Mouse (Mus musculus) embryonic facial prominence, embryonic 10.5 days (tissue): ENCODE results near the gene Tbc1d32. TPM values are rescaled to one million over a fixed set of nuclear protein-coding genes. Genes with fewer than 3 reads are reported as not detected.

ENCODE experiments used
- DNase-seq: peaks from one replicate; pipeline ENCODE4 v3.0.0-alpha.2; 2017; ENCODE audit warnings: low spot score
- H3K27ac ChIP-seq: fragments of 300-500 bp; sonication (generic); replicated peaks from 2 replicates; pipeline ENCODE4 v1.5.1; 2016; ENCODE audit warnings: mild to moderate bottlenecking
- H3K27me3 ChIP-seq: fragments of 300-500 bp; sonication (generic); replicated peaks from 2 replicates; pipeline ENCODE4 v1.6.1; 2016; ENCODE audit warnings: low read depth, mild to moderate bottlenecking; ENCODE audit not compliant: poor library complexity, severe bottlenecking
- H3K36me3 ChIP-seq: fragments of 300-500 bp; sonication (generic); replicated peaks from 2 replicates; pipeline ENCODE4 v1.6.1; 2016; ENCODE audit warnings: mild to moderate bottlenecking, moderate library complexity
- H3K4me1 ChIP-seq: fragments of 300-500 bp; sonication (generic); 2 replicates; pipeline ENCODE4 v1.6.1; 2016
- H3K4me3 ChIP-seq: fragments of 300-500 bp; sonication (generic); 2 replicates; pipeline ENCODE4 v1.5.1; 2016; ENCODE audit warnings: mild to moderate bottlenecking, moderate library complexity
- H3K9me3 ChIP-seq: fragments of 300-500 bp; sonication (generic); 2 replicates; pipeline ENCODE4 v1.6.1; 2016; ENCODE audit warnings: mild to moderate bottlenecking
- WGBS: fragments of 180-500 bp; shearing (Covaris S2); methylation state at CpG from one replicate; pipeline ENCODE4 v1.1.7; 2016; 5-methylcytosine and 5-hydroxymethylcytosine counted together
- polyA plus RNA-seq: library from polyadenylated mRNA; unstranded; fragments of >200 nt; fragmentation: Nextera tagmentation; extraction: Ambion mirVana; gene quantifications from 2 replicates; pipeline ENCODE4 v1.2.1, GENCODE M21; 2016

Gene Tbc1d32
- polyA plus RNA-seq, 1 experiment from 2014 or later = 4.2 TPM

GRCm38 (mm10) chr10:56099641-56100310 is 128.7 kb downstream of the Tbc1d32 start:
- H3K9me3 ChIP-seq = no peaks in the 10 kb centered on the region
- no peaks in the 10 kb centered on the region for H3K4me1 ChIP-seq
- no peaks in the 10 kb centered on the region for H3K27me3 ChIP-seq
- WGBS = 87% methylated on average over 3 of the region's 3 CpGs
- no peaks in the 10 kb centered on the region for H3K36me3 ChIP-seq
- H3K27ac ChIP-seq = no peak overlapping the region
- H3K4me3 ChIP-seq = no peak overlapping the region
- no peak for DNase-seq

- Histone ChIP-seq H3K4me3 (no peak overlapping the region), H3K27me3 (no peaks in the 10 kb centered on the region), H3K9me3 (no peaks in the 10 kb centered on the region), H3K27ac (no peak overlapping the region), H3K4me1 (no peaks in the 10 kb centered on the region), H3K36me3 (no peaks in the 10 kb centered on the region)
- DNase-seq = no peak
- 92% methylated on average over 3 of the region's 3 CpGs for WGBS
Measured at GRCm38 (mm10) chr10:56099126-56099525, 129.4 kb downstream of the Tbc1d32 start.

GRCm38 (mm10) chr10:56096757-56097156 is 131.7 kb downstream of the Tbc1d32 start:
- no peak overlapping the region for H3K27ac ChIP-seq
- no peaks in the 10 kb centered on the region for H3K9me3 ChIP-seq
- H3K36me3 ChIP-seq = no peaks in the 10 kb centered on the region
- no peak for DNase-seq
- H3K27me3 ChIP-seq = no peaks in the 10 kb centered on the region
- H3K4me1 ChIP-seq = no peaks in the 10 kb centered on the region
- no peak overlapping the region for H3K4me3 ChIP-seq

- Histone ChIP-seq H3K27me3 (no peaks in the 10 kb centered on the region), H3K27ac (no peak overlapping the region), H3K4me3 (no peak overlapping the region), H3K9me3 (no peaks in the 10 kb centered on the region), H3K4me1 (no peaks in the 10 kb centered on the region), H3K36me3 (no peaks in the 10 kb centered on the region)
- DNase-seq = no peak
- WGBS = 88% methylated on average over 5 of the region's 5 CpGs
Measured at GRCm38 (mm10) chr10:56094586-56094985, 133.9 kb downstream of the Tbc1d32 start.

- no peaks in the 10 kb centered on the region for H3K36me3 ChIP-seq
- no peak overlapping the region for H3K27ac ChIP-seq
- no peak for DNase-seq
- H3K9me3 ChIP-seq = no peaks in the 10 kb centered on the region
- H3K4me3 ChIP-seq = no peak overlapping the region
- WGBS = 81% methylated on average over 4 of the region's 4 CpGs
- no peaks in the 10 kb centered on the region for H3K4me1 ChIP-seq
- H3K27me3 ChIP-seq = no peaks in the 10 kb centered on the region
Measured at GRCm38 (mm10) chr10:56089714-56090113, 138.8 kb downstream of the Tbc1d32 start.

- Histone ChIP-seq H3K36me3 (no peaks in the 10 kb centered on the region), H3K27me3 (no peaks in the 10 kb centered on the region), H3K4me1 (no peaks in the 10 kb centered on the region), H3K27ac (no peak overlapping the region), H3K9me3 (no peaks in the 10 kb centered on the region), H3K4me3 (no peak overlapping the region)
- DNase-seq = no peak
- 94% methylated on average over 2 of the region's 2 CpGs for WGBS
Measured at GRCm38 (mm10) chr10:56062746-56063145, 165.7 kb downstream of the Tbc1d32 start.

- Histone ChIP-seq H3K4me3 (no peak overlapping the region), H3K9me3 (no peaks in the 10 kb centered on the region), H3K36me3 (no peaks in the 10 kb centered on the region), H3K4me1 (no peaks in the 10 kb centered on the region), H3K27ac (no peak overlapping the region), H3K27me3 (no peaks in the 10 kb centered on the region)
- 88% methylated on average over 2 of the region's 2 CpGs for WGBS
- no peak for DNase-seq
Measured at GRCm38 (mm10) chr10:56061238-56061830, 167.2 kb downstream of the Tbc1d32 start.

- DNase-seq = no peak
- no peak overlapping the region for H3K4me3 ChIP-seq
- no peaks in the 10 kb centered on the region for H3K27me3 ChIP-seq
- H3K27ac ChIP-seq = no peak overlapping the region
- no peaks in the 10 kb centered on the region for H3K36me3 ChIP-seq
- H3K4me1 ChIP-seq = no peaks in the 10 kb centered on the region
- 70% methylated on average over 3 of the region's 3 CpGs for WGBS
- no peaks in the 10 kb centered on the region for H3K9me3 ChIP-seq
Measured at GRCm38 (mm10) chr10:56058979-56059422, 169.5 kb downstream of the Tbc1d32 start.

- Histone ChIP-seq H3K4me1 (no peaks in the 10 kb centered on the region), H3K4me3 (no peak overlapping the region), H3K27ac (no peak overlapping the region), H3K27me3 (no peaks in the 10 kb centered on the region), H3K9me3 (no peaks in the 10 kb centered on the region), H3K36me3 (no peaks in the 10 kb centered on the region)
- no peak for DNase-seq
Measured at GRCm38 (mm10) chr10:56025400-56025799, 203.1 kb downstream of the Tbc1d32 start.

GRCm38 (mm10) chr10:56024579-56024978 is 203.9 kb downstream of the Tbc1d32 start:
- H3K36me3 ChIP-seq = no peaks in the 10 kb centered on the region
- H3K27ac ChIP-seq = no peak overlapping the region
- no peak for DNase-seq
- H3K9me3 ChIP-seq = no peaks in the 10 kb centered on the region
- no peak overlapping the region for H3K4me3 ChIP-seq
- H3K27me3 ChIP-seq = no peaks in the 10 kb centered on the region
- WGBS = 93% methylated on average over 2 of the region's 2 CpGs
- H3K4me1 ChIP-seq = no peaks in the 10 kb centered on the region

- H3K36me3 ChIP-seq = no peaks in the 10 kb centered on the region
- WGBS = 36% methylated on average over 2 of the region's 2 CpGs
- no peaks in the 10 kb centered on the region for H3K9me3 ChIP-seq
- no peaks in the 10 kb centered on the region for H3K27me3 ChIP-seq
- H3K27ac ChIP-seq = no peak overlapping the region
- no peak overlapping the region for H3K4me3 ChIP-seq
- H3K4me1 ChIP-seq = no peaks in the 10 kb centered on the region
- DNase-seq = peak; percentile 30
Measured at GRCm38 (mm10) chr10:55979898-55980521, 248.5 kb downstream of the Tbc1d32 start.

- 80% methylated on average over 7 of the region's 7 CpGs for WGBS
- no peak for DNase-seq
Measured at GRCm38 (mm10) chr10:55978001-55978400, 250.5 kb downstream of the Tbc1d32 start.

More at GRCm38 (mm10) chr10:55978001-55978400, 250.5 kb downstream of the Tbc1d32 start:
- no peaks in the 10 kb centered on the region for H3K4me1 ChIP-seq
- no peak overlapping the region for H3K4me3 ChIP-seq
- no peak overlapping the region for H3K27ac ChIP-seq
- no peaks in the 10 kb centered on the region for H3K9me3 ChIP-seq
- H3K36me3 ChIP-seq = no peaks in the 10 kb centered on the region
- H3K27me3 ChIP-seq = no peaks in the 10 kb centered on the region
